Mouse (Mus musculus) kidney, postnatal 36 days (tissue): ENCODE measurements at regions not wholly inside any gene's neighbourhood (a gene's known extent, or its start where the extent isn't known, plus 50 kb on each side); places are given as distances from the start of the nearest gene placed in this dataset.

Source experiments
- DNase-seq, 2 experiments: peaks; one replicate each; pipeline ENCODE4 v3.0.0; 2021 to 2022; ENCODE audit warnings: mixed read lengths in 2 of 2

DNA sequence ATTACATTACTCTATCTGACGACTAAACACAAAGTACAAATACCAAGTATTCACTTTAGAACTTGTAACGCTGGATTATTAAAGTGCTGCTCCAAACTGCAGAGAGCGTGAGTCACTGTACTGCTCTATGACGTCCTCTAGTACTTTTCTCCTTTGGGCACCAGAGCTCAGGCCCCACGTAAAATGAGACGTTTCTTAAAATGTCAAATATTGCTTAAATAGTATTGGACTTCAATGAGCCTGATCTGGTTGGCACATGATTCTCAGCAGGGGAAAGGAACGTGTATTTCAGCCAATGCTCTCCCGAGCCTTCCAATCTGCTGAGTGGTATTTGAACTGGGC, 175.8 kb upstream of the Klf14 start:
- DNase-seq = no peak

DNA sequence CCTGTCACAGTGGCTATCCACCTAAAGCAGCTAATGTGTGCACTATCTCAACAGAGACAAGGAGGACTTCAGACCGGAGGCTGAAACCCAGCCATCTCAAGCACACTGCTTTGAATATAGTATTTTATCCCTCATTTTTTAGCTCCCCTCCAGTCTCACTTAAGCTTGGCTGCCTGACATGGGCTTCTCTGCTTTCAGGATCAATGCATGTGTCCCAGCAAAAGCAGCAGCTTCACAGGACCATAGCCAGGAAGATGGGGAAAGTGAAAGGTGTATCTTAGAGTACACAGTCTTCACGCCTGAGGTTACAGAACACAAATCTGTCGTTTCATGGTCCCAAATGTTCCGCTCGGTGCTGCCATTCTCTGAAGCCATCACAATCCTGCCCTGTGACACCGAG, 176.7 kb upstream of the Klf14 start:
- DNase-seq = no peak

DNA sequence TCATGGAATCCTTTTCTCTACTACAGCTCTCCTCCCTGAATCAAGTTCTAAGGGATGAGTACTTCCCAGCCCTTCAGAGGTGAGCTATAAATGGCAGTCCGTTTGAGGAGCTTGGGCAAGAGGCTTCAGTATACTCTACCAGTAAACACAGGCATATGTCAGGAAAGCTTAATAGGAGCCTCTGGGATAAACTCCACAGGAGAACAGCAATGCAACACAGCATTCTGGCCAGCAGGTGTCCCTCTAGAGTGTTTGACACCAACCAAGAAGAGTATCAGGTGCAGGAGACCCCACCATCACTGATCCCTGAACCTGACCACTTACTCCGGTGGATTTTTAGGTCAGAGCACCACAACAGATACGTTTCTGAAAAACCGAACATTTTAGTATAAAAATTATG, 178.0 kb upstream of the Klf14 start:
- DNase-seq = peak; percentile 60 to 79

DNA sequence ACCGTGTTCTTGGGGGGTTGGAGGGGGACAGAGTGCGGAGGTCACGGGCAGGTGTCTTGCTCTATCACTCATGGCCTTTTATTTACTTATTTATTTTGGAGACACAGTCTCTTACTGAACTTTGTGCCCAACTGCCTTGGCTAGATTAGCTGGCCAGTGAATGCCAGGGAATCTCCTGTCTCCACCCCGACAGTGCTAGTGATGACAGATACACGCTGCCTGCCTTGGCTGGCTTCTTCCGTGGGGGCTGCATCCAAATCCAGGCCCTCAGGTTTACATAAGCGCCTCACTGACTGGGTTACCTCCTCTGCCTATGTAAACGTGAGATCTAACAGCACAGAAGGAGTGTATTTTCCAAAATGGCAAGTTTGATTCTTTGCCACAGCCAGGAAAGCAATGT, 178.5 kb upstream of the Klf14 start:
- peak; percentile 50 to 62 for DNase-seq

DNA sequence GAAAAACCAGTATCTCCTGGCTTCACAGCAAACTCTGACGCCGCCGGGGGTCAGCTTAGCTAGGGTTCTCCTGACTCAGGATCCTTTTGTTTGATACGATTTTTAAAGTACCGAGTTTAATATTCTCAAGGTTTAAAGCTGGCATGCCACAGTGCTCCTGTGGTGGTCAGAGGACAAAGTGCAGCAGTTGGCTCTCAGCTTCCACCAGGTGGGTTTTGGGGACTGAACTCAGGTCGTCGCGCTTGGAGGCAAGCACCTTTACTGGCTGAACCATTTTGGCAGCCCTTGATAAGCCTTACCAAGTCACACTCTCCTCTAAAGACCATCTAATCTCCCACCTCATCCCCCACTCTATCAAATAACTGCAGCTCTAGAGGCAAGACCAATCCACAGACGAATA, 181.1 kb upstream of the Klf14 start:
- DNase-seq = peak; percentile 56 to 58

DNA sequence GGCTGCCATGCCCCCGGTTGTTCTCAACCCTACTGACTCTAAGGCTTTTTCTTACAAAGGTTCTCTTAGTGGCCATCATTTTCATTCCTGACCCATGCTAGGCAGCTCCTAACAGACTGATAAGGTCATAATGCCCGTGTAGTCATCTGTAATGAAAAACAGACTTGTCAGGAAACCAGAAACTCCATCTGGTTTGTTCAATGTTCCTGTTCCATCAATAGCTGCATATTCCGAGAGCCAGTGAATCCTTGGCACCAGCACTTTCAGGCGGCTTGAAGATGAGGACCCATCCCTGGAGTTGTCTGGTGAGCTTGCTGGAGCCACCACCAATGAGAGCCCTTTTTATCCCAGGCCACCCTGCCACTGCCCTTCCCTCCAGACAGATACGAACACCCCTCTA, 181.7 kb upstream of the Klf14 start:
- no peak for DNase-seq

DNA sequence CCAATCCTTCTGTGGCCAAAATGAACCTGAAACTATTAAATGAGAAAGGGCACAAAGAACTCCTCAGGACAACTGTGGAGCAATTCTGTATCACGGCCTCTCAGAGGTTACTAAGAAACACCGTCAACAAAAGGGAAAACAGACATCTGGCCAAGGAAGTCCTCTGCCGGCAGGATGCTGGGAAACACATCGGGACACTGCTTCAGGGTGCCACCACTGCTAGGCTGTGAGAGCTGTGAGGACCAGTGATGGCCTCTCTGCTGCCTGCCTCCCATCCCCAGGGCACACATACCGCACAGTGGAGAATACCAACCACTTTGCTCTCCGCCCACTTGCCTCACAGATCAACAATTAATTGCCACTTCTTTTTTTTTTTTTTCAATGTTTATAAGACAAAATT, 182.6 kb upstream of the Klf14 start:
- DNase-seq = peak; percentile 49 to 62

DNA sequence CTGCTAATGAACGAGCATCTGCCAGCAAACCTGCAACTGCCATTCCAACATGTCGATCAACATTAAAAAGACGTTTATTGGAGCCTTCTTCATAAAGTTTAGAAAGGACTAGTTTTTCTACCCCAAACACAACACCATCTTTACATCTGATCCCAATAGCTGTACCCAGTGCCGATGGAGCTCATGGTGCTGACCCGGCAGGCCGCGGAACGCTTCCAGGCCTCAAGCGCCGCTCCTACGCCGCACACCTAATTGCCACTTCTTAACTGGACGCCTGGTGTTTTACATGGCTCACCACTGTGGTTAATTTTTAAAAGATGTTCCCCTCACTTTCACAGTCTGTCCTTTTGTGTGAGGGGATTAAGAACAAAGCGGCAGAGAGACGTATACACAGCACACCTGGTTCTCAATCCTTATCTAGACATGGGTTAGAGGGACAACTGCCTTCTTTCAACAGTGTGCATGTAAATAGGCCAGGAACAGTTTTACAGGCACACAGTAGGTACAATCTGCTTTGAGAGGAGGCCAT, 183.7 kb upstream of the Klf14 start:
- peak in 1 of 2 experiments; percentile 60 for DNase-seq

DNA sequence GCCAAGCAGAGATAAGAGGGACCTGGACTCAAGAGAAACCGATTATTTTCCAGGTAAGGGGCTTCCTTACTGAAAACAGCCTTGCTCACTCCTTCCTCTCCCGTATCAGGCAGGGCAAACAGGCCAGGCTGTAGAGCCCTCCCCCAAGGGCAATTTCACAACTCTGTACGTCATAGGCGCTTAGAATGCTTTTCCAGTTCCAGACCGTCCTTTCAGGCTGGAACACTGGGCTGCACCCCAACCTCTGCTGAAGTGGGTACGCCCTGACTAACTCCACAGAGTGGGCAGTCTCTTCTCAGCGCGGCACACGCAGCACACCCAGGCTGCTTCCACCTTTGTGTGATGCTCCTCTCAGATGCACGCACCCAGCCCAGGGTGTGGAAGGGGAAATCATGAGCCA, 186.8 kb upstream of the Klf14 start:
- DNase-seq = no peak

DNA sequence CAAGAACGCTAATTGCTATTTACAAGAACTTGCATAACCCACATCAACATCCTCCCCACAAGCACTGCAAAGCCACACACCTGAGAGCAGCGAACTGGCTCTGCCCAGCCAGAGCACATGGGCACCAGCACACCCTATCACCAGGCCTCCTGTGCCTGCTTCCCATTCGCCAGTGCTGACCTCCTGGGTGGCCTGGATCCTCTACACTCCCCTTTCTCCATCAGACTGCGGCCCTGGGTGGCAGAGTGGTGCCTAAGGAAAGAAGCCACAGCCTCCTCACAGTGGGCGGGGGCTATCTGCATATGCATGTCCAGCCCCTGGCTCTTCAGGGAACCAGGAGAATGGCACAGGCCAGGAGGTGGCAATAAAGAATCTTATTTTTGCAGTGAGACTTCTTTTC, 187.9 kb upstream of the Klf14 start:
- peak; percentile 52 to 72 for DNase-seq

DNA sequence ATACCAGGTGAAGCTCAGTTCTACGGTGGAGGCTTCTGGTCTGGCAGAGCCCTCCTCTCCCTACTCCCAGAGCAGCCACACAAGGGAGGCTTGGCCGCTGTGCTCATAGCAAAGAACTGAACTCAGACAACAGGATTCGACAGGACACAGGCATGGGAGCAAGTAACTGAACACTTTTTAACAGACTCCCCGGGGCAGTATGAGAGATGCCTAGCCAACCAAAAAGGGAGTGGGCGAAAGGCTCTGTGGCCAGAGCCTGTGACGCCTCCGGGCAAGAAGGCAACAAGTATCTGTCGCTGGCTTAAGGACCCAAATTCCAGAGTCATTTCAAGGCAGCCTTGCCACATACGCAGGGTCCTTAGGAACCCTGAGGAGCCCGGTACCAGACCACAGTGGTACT, 188.8 kb upstream of the Klf14 start:
- peak; percentile 43 for DNase-seq

DNA sequence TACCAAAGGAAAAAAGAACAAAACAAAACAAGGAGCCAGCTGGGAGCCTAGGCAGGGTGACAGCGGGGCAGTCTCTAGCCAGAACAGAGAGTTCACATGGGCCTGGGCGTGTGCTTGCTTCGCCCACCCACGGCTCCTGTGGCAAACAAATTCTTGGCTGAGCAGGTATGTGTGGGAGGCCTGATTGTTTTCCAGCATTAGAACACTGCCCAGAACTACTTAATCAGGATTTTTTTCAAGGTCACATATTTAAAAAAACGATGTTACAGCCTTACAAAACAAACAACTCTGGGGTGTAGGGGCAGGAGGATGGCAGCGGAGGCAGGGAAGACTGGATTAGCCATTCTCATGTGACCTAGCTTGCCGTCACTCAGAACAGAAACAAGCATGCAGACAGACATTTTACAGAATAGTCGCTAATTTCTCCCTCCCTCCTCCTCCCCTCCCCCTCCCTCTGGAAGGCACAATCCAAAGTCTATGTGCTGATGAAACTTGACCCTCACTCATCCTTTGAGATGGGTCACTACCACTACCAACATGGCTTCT, 189.5 kb upstream of the Klf14 start:
- DNase-seq = peak; percentile 61 to 81

DNA sequence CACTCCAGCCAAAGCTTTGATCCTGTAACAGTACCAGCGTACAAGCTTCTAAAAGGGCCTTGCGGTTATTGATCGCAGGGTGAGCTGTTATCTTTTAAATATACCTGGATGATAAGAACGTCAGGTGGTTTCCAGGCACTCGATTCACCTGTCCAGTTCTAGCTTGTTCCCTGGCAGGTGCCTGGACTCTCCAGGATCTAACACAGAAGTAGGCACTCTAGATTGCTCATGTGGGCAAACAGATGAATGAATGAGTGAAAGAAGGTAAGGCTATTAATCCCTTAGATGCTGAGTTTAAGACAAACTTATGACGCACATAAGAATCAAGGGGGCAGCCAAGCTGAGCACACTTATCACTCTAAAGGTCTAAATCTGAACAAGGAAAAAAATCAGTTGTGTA, 190.3 kb upstream of the Klf14 start:
- DNase-seq = no peak

DNA sequence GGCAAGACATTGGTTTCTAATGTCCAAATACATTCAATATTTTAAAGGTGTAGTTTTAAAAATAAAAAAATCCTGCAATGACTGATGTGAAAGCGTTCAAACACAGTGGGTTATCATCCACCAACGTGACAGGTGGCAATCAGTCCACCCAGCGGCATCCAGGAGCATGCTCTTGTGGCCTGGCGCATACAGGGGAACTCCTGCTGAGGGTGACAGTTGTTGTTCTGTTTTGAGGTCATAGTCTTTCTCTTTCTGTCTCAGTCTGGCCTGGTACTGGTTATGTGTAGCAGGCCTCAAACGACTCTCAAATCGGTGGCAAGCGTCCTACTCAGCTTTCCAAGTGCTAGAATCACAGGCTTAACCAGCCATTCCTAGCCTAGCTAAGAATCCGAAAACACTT, 191.5 kb upstream of the Klf14 start:
- DNase-seq = no peak

DNA sequence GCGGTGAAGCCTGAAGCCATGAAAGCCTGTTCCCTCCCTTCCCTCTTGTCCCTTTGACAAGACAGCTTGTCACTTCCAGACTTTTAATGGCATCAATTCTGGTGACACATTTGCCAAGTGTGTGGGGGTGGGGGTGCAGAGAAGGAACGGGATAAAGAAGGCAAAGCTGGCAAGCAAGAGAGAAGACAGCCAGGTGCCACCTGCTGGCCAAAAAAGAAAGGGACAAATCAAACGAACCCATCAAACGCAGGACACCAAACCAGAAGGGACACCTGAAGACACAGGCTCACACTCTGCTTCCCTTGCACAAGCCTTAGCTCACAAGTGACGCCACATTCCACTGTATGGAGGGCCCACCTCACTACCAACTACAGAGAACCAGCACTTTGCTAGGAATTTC, 197.0 kb upstream of the Klf14 start:
- peak; percentile 65 to 80 for DNase-seq

DNA sequence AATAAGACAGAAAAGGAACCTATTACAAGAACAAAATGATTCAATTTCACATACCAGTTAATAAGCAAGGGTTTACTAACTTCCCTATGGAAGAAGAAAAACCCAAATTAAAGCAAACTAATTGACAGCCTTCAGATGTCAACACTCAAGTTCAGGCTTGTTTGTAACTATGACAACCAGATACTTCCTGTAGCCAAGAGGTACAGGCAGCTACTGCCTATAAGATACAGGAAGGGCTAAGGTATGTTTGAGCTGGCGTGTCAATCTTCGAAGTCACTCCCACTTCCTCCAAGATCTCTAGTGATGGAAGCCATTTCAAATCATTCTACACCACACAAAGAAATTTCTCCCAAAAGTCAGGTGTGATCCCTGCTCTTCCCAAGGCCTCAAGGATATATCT, 198.1 kb upstream of the Klf14 start:
- no peak for DNase-seq

DNA sequence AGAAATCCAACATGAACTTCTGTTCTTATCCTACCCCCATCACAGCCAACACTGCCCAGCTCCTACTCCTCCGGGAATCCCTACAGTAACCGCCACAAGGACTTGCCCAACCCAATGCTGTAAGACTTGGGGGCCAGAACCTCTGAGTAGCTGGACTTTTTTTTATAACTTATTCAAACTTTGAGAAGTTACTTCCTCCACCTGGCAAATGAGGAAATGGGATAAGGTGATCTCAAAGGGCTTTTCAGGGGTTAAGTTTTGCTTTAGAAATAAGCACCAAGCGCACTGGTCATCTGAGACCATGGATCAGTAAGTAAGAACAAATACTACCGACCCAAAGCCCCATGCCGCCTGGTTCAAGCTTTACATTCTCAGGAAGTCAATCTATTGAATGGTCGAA, 198.6 kb upstream of the Klf14 start:
- DNase-seq = no peak

DNA sequence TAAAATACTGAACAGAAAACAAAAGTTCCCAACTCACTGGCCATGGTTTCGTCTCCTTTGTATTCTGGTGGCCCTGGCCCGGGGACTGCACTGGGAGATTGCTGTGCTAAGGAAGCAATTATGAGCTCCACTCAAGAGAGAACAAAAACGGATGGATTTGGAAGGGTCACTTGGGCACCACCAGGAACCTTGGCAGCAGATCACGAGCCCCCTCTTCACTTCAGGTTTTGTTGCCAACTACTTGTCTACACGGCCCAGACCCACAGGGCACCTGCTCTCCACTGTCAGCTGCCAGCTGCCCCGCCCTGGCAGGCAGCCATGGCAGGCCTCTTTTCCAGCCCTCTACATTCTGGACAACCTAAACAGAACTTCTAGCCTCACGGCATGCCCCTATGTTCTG, 199.8 kb upstream of the Klf14 start:
- peak in 1 of 2 experiments; percentile 32 for DNase-seq

DNA sequence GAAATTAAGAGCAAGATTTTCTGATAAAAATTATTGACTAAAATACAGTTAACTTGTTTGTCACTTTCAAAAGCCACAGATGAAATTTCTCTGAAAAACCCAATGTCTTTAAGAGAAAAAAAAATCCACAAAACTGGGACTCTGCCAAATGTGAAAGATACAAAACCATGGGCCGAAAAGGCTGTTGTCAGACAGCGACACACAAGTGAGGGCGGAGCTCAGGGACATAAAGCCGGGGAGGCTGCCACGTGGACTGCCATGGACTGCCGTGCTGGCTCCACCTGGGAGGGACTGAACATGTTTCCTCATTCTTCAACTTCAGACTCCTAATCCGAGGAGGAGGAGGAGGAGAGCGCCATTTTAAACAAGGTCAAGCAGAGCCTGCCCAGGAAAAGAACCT, 200.4 kb upstream of the Klf14 start:
- DNase-seq = peak; percentile 27 to 29

DNA sequence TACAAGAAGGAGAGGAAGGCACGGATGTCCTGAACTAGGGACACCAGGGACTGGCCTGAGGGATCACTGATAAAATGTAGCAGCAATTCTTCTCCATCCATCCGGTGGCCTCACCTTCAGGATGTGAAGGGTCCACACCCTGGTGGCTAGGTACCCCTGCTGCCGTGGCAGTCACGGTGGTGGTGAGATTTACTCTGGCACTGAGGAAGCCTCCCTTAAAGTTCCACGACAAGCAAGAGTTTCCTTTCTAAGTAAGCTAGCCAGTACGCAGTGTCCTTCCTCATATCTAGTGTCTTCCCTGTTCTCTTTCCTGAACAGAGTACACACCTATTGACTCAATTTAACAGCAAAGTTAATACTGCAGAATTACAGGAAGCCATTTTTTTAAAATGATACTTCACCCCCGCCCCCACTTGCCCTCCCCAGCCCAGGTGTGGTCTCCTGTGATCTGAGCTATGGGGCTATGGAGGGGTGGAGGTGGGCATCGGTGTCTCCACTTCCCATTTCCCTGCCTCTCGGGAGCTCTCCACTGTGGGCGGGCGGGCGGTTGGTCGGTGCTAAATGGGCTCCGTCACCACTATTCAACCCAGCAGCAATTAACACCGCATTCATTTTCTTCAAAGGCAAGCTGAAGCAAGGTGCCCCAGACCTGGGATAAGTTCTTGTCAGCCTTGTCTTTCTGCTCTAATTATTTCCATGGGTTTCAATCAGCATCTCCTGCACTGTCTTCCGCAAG, 201.2 kb upstream of the Klf14 start:
- no peak for DNase-seq

DNA sequence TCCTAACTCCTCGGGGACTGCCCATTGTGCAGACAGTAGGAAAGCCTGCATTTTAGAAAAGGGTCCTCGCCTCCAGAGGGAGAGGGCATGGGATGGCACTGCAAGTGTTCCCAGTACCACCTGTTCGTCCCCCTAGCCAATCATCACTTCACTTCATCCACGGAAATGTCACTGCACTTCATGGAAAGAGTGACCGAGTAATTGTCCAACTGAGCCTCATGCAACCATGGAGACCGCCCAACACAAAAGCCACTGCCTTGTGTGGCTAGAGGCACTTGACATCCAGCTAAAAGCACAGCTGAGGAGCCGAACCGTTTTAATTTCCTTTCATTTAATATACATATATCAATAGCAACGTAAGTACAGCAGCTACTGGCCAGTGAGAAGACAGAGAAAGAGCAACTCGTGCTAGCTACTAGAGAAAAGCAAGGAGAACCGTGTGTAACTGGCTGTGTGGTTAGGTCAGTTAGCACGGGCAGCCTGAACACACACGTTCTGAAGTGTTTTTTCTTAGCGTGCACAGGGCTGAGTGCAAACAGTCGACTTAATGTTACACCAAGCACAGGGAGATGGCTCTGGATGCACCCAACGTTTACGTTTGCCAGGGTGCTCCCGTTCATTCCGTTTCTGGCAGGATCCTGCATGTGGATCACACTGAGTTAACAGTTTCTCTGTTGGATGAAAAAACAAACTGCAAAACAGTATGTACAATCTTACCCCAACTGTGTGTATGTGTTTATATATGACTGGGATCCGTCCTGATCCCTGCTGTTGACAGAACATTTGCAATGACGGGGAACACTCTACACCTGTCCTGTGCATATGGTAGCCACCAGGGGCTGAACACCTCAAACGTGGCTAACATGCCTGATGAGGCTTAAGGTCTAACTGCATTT, 202.8 kb upstream of the Klf14 start:
- no peak for DNase-seq

DNA sequence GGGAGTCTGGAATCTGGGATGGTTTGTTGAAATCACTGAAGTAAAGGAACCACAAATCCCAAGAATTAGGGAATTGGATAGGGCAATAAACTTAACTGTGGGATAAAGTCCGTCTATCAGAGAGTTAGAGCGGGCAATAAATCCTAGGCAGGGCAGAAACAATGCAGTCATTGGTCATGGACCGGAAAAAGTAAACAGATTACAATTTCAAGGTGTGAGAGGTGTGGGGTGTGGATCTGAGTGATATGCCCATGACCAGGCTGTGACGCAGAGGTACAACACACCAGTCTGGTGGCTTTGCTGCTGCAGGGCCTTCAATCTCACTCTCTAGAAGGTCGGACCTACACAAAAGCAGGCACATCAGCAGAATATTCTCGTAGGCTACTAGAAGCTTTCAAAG, 206.1 kb upstream of the Klf14 start:
- DNase-seq = no peak

DNA sequence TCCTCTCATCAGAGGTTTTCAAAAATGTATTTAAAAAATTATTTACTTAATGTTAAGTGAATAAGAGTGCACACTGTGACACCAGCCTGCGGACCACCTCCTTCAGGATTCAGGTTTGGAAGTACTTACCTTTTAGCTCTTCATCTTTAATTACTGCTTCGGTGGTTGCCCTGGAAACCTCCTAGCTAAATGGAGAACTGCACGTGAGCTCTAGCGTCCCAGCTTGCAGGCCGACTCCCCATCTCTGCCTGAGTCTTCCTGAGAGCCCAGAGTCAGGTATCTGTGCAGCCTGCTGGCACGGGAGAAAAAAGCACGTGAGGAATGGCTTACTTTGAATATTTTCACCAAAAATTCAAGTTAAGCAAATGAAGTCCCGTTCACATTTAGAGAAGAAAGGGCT, 207.5 kb upstream of the Klf14 start:
- DNase-seq = no peak

DNA sequence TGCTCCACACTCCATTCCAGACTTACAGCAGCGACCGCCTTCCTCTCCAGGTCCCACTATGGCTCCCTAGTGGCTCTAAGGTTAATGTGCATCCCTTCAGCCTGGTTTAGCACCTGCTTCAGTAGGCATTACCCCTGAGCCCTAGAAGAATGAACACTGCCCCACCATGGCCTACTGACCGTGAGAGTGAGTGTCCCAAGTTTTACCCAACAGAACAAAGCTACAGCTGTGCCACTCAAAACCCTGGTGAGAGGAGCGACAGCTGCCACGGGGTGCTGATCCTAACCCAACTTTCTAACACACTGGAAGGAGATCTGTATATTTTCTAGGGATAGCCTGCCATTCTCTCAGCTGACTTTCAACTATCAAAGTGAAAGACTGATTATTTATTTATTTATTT, 208.9 kb upstream of the Klf14 start:
- no peak for DNase-seq
